Mouse (Mus musculus) heart, postnatal 36 days (tissue): ENCODE measurements at regions not wholly inside any gene's neighbourhood (a gene's known extent, or its start where the extent isn't known, plus 50 kb on each side); places are given as distances from the start of the nearest gene placed in this dataset.
A peak's percentile ranks its signal among the peaks of the same experiment; 100 is the strongest.

Experiments used
- DNase-seq, 2 experiments: peaks; one replicate each; pipeline ENCODE4 v3.0.0; 2021 to 2022
- intact Hi-C: fragments of 180-260 bp; cut with DNase I; formaldehyde crosslinking; loops from one replicate; pipeline ENCODE4 v1.15.1; 2025

- DNase-seq: no peak
- intact Hi-C loops: no loop called here
Measured at GRCm38 (mm10) chr15:52954715-52955593, 929.8 kb upstream of the Gm7489 start.

GRCm38 (mm10) chr15:52959711-52960110, 925.0 kb upstream of the Gm7489 start:
- intact Hi-C loops: no loop called here
- DNase-seq: no peak

- intact Hi-C loops: no loop called here
- DNase-seq: peak in 1 of 2 experiments; percentile 13
Measured at GRCm38 (mm10) chr15:52961491-52961890, 923.2 kb upstream of the Gm7489 start.

GRCm38 (mm10) chr15:52963918-52964317, 920.8 kb upstream of the Gm7489 start:
- intact Hi-C loops: no loop called here
- no peak for DNase-seq

GRCm38 (mm10) chr15:52964403-52964802, 920.3 kb upstream of the Gm7489 start:
- no peak for DNase-seq
- intact Hi-C loops: no loop called here

- intact Hi-C loops: no loop called here
- peak; percentile 49 to 67 for DNase-seq
Measured at GRCm38 (mm10) chr15:52967801-52968235, 916.9 kb upstream of the Gm7489 start.

- no peak for DNase-seq
- intact Hi-C loops: no loop called here
Measured at GRCm38 (mm10) chr15:52982821-52983220, 901.9 kb upstream of the Gm7489 start.

GRCm38 (mm10) chr15:52990580-52990979, 894.1 kb upstream of the Gm7489 start:
- intact Hi-C loops: no loop called here
- DNase-seq: no peak

- intact Hi-C loops: no loop called here
- no peak for DNase-seq
Measured at GRCm38 (mm10) chr15:52994351-52994750, 890.4 kb upstream of the Gm7489 start.

- DNase-seq: no peak
- intact Hi-C loops: no loop called here
Measured at GRCm38 (mm10) chr15:52999200-52999599, 885.5 kb upstream of the Gm7489 start.

- DNase-seq: no peak
- intact Hi-C loops: no loop called here
Measured at GRCm38 (mm10) chr15:52999776-53000175, 884.9 kb upstream of the Gm7489 start.

- intact Hi-C loops: no loop called here
- peak in 1 of 2 experiments; percentile 6 for DNase-seq
Measured at GRCm38 (mm10) chr15:53001429-53001828, 883.3 kb upstream of the Gm7489 start.

GRCm38 (mm10) chr15:53001964-53002363, 882.7 kb upstream of the Gm7489 start:
- no peak for DNase-seq
- intact Hi-C loops: no loop called here

- DNase-seq: no peak
- intact Hi-C loops: no loop called here
Measured at GRCm38 (mm10) chr15:53004078-53004477, 880.6 kb upstream of the Gm7489 start.

GRCm38 (mm10) chr15:53006844-53007243, 877.9 kb upstream of the Gm7489 start:
- intact Hi-C loops: no loop called here
- no peak for DNase-seq

GRCm38 (mm10) chr15:53009337-53009736, 875.4 kb upstream of the Gm7489 start:
- intact Hi-C loops: no loop called here
- no peak for DNase-seq
